Mouse (Mus musculus): Measurements from ENCODE around the gene Peg10.
"Not testable (repeated sequence)": the region's sequence is repeated elsewhere in the genome, so short reads cannot be mapped to it uniquely, and the experiment has no call there.

The Peg10 gene

GRCm38 (mm10) chr6:4749091-4749490 is 2.0 kb downstream of the Peg10 start:
- peak; percentile 94 for DNase-seq

GRCm38 (mm10) chr6:4751355-4751754 is 4.2 kb downstream of the Peg10 start:
- no peak for DNase-seq

GRCm38 (mm10) chr6:4754286-4754685 is 7.2 kb downstream of the Peg10 start:
- DNase-seq = no peak

- no peak for DNase-seq
Observed at GRCm38 (mm10) chr6:4754886-4755285, 7.8 kb downstream of the Peg10 start.

- not testable (repeated sequence) for DNase-seq
Observed at GRCm38 (mm10) chr6:4761415-4762142, 14.5 kb downstream of the Peg10 start.

GRCm38 (mm10) chr6:4762252-4762651 is 15.1 kb downstream of the Peg10 start:
- peak; percentile 14 for DNase-seq

GRCm38 (mm10) chr6:4796281-4796680 is 49.2 kb downstream of the Peg10 start:
- DNase-seq = no peak

GRCm38 (mm10) chr6:4797317-4797716 is 50.2 kb downstream of the Peg10 start:
- not testable (repeated sequence) for DNase-seq

GRCm38 (mm10) chr6:4798382-4798781 is 51.3 kb downstream of the Peg10 start:
- no peak for DNase-seq

GRCm38 (mm10) chr6:4799359-4799758 is 52.3 kb downstream of the Peg10 start:
- DNase-seq = no peak

GRCm38 (mm10) chr6:4806981-4807380 is 59.9 kb downstream of the Peg10 start:
- DNase-seq = no peak
